Mouse (Mus musculus): Measurements from ENCODE around the gene Il12rb1. TPM values are rescaled to one million over a fixed set of nuclear protein-coding genes. Genes with fewer than 3 reads are reported as not detected.
A peak's percentile ranks its signal among the peaks of the same experiment; 100 is the strongest.

Gene Il12rb1
- polyA plus RNA-seq, 1 experiment = 0.20 TPM

- no peak for TF ChIP-seq POLR2A (IDR thresholded peaks at IDR 0.05; ENCODE audit: borderline replicate concordance, low read depth, low read length)
- no peak for TF ChIP-seq CTCF (IDR thresholded peaks at IDR 0.05; ENCODE audit: low read depth, low read length)
- peaks cover 33% of the 10 kb centered on the region for H3K4me1 ChIP-seq (ENCODE audit: control insufficient read depth, insufficient read depth, low read length)
- peak overlapping the region; percentile 98 for H3K27ac ChIP-seq (ENCODE audit: insufficient read depth, low read depth, low read length)
- H3K4me3 ChIP-seq (ENCODE audit: insufficient read depth, low read length) = 0 out of 2 replicates have a peak overlapping the region, but pooled peaks have one; percentile 27
Observed at GRCm38 (mm10) chr8:70834071-70834470, 25.8 kb downstream of the Il12rb1 start.

GRCm38 (mm10) chr8:70836666-70837065, 28.4 kb downstream of the Il12rb1 start:
- TF ChIP-seq POLR2A (IDR thresholded peaks at IDR 0.05; ENCODE audit: borderline replicate concordance, low read depth, low read length) (no peak), CTCF (IDR thresholded peaks at IDR 0.05; ENCODE audit: low read depth, low read length) (no peak)
- peaks cover 39% of the 10 kb centered on the region for H3K4me1 ChIP-seq (ENCODE audit: control insufficient read depth, insufficient read depth, low read length)
- H3K4me3 ChIP-seq (ENCODE audit: insufficient read depth, low read length) = no peak overlapping the region
- no peak overlapping the region for H3K27ac ChIP-seq (ENCODE audit: insufficient read depth, low read depth, low read length)

GRCm38 (mm10) chr8:70838654-70839407, 30.6 kb downstream of the Il12rb1 start:
- Histone ChIP-seq H3K4me3 (ENCODE audit: insufficient read depth, low read length) (peak overlapping the region; percentile 72), H3K4me1 (ENCODE audit: control insufficient read depth, insufficient read depth, low read length) (peaks cover 19% of the 10 kb centered on the region)
- TF ChIP-seq CTCF (IDR thresholded peaks at IDR 0.05; ENCODE audit: low read depth, low read length) (no peak), POLR2A (IDR thresholded peaks at IDR 0.05; ENCODE audit: borderline replicate concordance, low read depth, low read length) (no peak)

GRCm38 (mm10) chr8:70839408-70840351, 31.4 kb downstream of the Il12rb1 start, which contains the start of gene Arrdc2:
Arrdc2 (minus strand) TSS chr8:70839720.
- Histone ChIP-seq H3K27ac (ENCODE audit: insufficient read depth, low read depth, low read length) (peak within 1 kb of the TSS; percentile 97), H3K4me1 (ENCODE audit: control insufficient read depth, insufficient read depth, low read length) (peaks cover 13% of the 10 kb centered on the region)
- TF ChIP-seq POLR2A (IDR thresholded peaks at IDR 0.05; ENCODE audit: borderline replicate concordance, low read depth, low read length) (peak; percentile 96; the same call in 1 of the 2 replicates), CTCF (IDR thresholded peaks at IDR 0.05; ENCODE audit: low read depth, low read length) (no peak)

More at GRCm38 (mm10) chr8:70838654-70839407, 30.6 kb downstream of the Il12rb1 start:
- peak overlapping the region; percentile 97 for H3K27ac ChIP-seq (ENCODE audit: insufficient read depth, low read depth, low read length)

GRCm38 (mm10) chr8:70840590-70840989, 32.3 kb downstream of the Il12rb1 start:
- TF ChIP-seq POLR2A (IDR thresholded peaks at IDR 0.05; ENCODE audit: borderline replicate concordance, low read depth, low read length) (no peak), CTCF (IDR thresholded peaks at IDR 0.05; ENCODE audit: low read depth, low read length) (no peak)
- Histone ChIP-seq H3K4me3 (ENCODE audit: insufficient read depth, low read length) (no peak overlapping the region), H3K4me1 (ENCODE audit: control insufficient read depth, insufficient read depth, low read length) (peaks cover 13% of the 10 kb centered on the region), H3K27ac (ENCODE audit: insufficient read depth, low read depth, low read length) (peak overlapping the region; percentile 97)

More at GRCm38 (mm10) chr8:70839408-70840351, 31.4 kb downstream of the Il12rb1 start, which contains the start of gene Arrdc2:
- peak within 1 kb of the TSS; percentile 72 for H3K4me3 ChIP-seq (ENCODE audit: insufficient read depth, low read length)

GRCm38 (mm10) chr8:70841147-70842072, 33.2 kb downstream of the Il12rb1 start:
- H3K4me3 ChIP-seq (ENCODE audit: insufficient read depth, low read length) = no peak overlapping the region
- TF ChIP-seq CTCF (IDR thresholded peaks at IDR 0.05; ENCODE audit: low read depth, low read length) (peak; percentile 95), POLR2A (IDR thresholded peaks at IDR 0.05; ENCODE audit: borderline replicate concordance, low read depth, low read length) (no peak)
- peaks cover 13% of the 10 kb centered on the region for H3K4me1 ChIP-seq (ENCODE audit: control insufficient read depth, insufficient read depth, low read length)
- no peak overlapping the region for H3K27ac ChIP-seq (ENCODE audit: insufficient read depth, low read depth, low read length)

GRCm38 (mm10) chr8:70842484-70842883, 34.2 kb downstream of the Il12rb1 start:
- H3K4me3 ChIP-seq (ENCODE audit: insufficient read depth, low read length) = no peak overlapping the region
- H3K27ac ChIP-seq (ENCODE audit: insufficient read depth, low read depth, low read length) = no peak overlapping the region
- H3K4me1 ChIP-seq (ENCODE audit: control insufficient read depth, insufficient read depth, low read length) = peaks cover 10% of the 10 kb centered on the region
- TF ChIP-seq CTCF (IDR thresholded peaks at IDR 0.05; ENCODE audit: low read depth, low read length) = no peak
- TF ChIP-seq POLR2A (IDR thresholded peaks at IDR 0.05; ENCODE audit: borderline replicate concordance, low read depth, low read length) = no peak

- no peak overlapping the region for H3K4me3 ChIP-seq (ENCODE audit: insufficient read depth, low read length)
- TF ChIP-seq CTCF (IDR thresholded peaks at IDR 0.05; ENCODE audit: low read depth, low read length) (no peak), POLR2A (IDR thresholded peaks at IDR 0.05; ENCODE audit: borderline replicate concordance, low read depth, low read length) (no peak)
- no peak overlapping the region for H3K27ac ChIP-seq (ENCODE audit: insufficient read depth, low read depth, low read length)
- H3K4me1 ChIP-seq (ENCODE audit: control insufficient read depth, insufficient read depth, low read length) = peaks cover 10% of the 10 kb centered on the region
Observed at GRCm38 (mm10) chr8:70843214-70843773, 35.0 kb downstream of the Il12rb1 start.
